Mouse (Mus musculus): ENCODE data around the gene Plekhb2. TPM values are rescaled to one million over a fixed set of nuclear protein-coding genes. Genes with fewer than 3 reads are reported as not detected.
A peak's percentile ranks its signal among the peaks of the same experiment; 100 is the strongest.

Plekhb2 gene
- polyA plus RNA-seq, 1 experiment from 2014 or later = 36.0 TPM

DNA sequence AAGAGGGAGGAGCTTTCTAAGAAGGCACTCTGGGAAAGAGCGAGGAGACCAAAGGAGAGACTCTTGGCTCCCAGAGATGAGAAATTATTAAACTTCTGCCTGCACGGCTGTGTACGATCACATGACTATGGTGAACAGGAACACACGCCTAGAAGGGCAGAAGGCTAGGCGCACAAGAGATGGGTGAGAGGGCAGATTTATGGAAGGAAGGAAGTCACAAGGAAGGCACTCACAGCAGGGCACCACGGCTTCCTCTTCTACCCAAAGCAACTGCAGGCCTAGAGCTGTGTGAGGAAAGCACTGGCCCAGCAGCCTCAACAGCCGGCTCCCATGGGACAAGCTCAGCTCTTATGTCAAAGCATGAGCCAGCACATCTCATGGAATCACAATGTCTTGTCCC is 21.9 kb upstream of the Plekhb2 start:
- no peak for ATAC-seq (ENCODE audit: low FRiP score, low TSS enrichment)
- peaks cover 57% of the 10 kb centered on the region for H3K36me3 ChIP-seq (ENCODE audit: control insufficient read depth, insufficient read depth, low read length)
- no peak overlapping the region for H3K4me3 ChIP-seq (ENCODE audit: low read length)

DNA sequence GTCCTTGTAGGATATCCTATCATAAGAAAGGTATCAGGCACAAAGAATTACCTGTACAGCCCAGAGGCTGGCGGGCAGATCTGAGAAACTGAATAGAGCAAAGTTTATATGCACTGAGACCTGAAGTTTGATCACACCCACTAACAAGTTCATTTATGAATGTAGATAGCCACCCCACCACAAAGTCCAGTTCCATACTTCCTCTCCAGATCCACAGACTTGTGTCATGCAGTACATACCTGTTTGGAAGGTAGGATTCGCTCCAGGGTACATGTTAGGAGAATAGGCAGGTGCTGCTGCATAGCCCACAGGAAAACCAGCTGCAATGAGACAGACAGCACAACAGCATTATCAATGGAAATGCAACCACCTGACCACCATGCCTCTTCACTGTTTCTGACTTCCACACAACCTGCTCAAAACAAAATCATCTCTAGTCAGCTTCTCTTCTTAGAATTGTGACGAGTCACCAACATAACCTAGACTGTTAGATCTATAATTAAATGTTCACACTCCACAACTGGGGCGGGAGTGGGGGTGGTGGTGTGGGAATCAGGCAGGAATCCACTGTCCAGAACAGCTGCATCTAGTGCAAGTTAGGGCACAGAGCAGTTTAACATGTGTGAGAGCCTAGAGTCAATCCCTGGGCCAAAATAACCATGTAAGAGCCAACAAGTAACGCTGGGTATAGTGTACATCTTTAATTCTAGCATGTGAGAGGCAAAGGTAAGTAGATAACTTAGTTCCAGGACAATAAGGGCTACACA is 21.1 kb upstream of the Plekhb2 start:
- Histone ChIP-seq H3K36me3 (ENCODE audit: control insufficient read depth, insufficient read depth, low read length) (peaks cover 58% of the 10 kb centered on the region), H3K27ac (ENCODE audit: low read depth, low read length) (no peak overlapping the region), H3K9ac (ENCODE audit: low read depth, low read length) (no peak overlapping the region), H3K9me3 (ENCODE audit: control insufficient read depth, low read length) (no peaks in the 10 kb centered on the region), H3K4me3 (ENCODE audit: low read length) (no peak overlapping the region), H3K4me2 (replicated peaks; ENCODE audit: low read depth, low read length) (no peak overlapping the region), H3K27me3 (ENCODE audit: control insufficient read depth, insufficient read depth, low read length) (no peaks in the 10 kb centered on the region), H3K4me1 (ENCODE audit: control insufficient read depth, insufficient read depth, low read length) (0 out of 2 replicates have a peak, but pooled peaks cover 8% of the 10 kb centered on the region)
- ATAC-seq (ENCODE audit: low FRiP score, low TSS enrichment) = no peak
- 90% methylated on average over 5 of the region's 5 CpGs for WGBS

More for the DNA sequence above, 21.9 kb upstream of the Plekhb2 start:
- H3K27ac ChIP-seq (ENCODE audit: low read depth, low read length) = no peak overlapping the region
- 86% methylated on average over 7 of the region's 7 CpGs for WGBS
- 0 out of 2 replicates have a peak, but pooled peaks cover 8% of the 10 kb centered on the region for H3K4me1 ChIP-seq (ENCODE audit: control insufficient read depth, insufficient read depth, low read length)
- no peaks in the 10 kb centered on the region for H3K9me3 ChIP-seq (ENCODE audit: control insufficient read depth, low read length)
- no peaks in the 10 kb centered on the region for H3K27me3 ChIP-seq (ENCODE audit: control insufficient read depth, insufficient read depth, low read length)
- no peak overlapping the region for H3K4me2 ChIP-seq (replicated peaks; ENCODE audit: low read depth, low read length)
- no peak overlapping the region for H3K9ac ChIP-seq (ENCODE audit: low read depth, low read length)

GRCm38 (mm10) chr1:34830934-34831333 is 18.8 kb upstream of the Plekhb2 start:
- WGBS = 65% methylated on average over 2 of the region's 2 CpGs
- Histone ChIP-seq H3K4me3 (ENCODE audit: low read length) (no peak overlapping the region), H3K4me2 (replicated peaks; ENCODE audit: low read depth, low read length) (no peak overlapping the region), H3K9me3 (ENCODE audit: control insufficient read depth, low read length) (no peaks in the 10 kb centered on the region), H3K36me3 (ENCODE audit: control insufficient read depth, insufficient read depth, low read length) (peaks cover 62% of the 10 kb centered on the region), H3K27ac (ENCODE audit: low read depth, low read length) (no peak overlapping the region), H3K4me1 (ENCODE audit: control insufficient read depth, insufficient read depth, low read length) (0 out of 2 replicates have a peak, but pooled peaks cover 8% of the 10 kb centered on the region), H3K27me3 (ENCODE audit: control insufficient read depth, insufficient read depth, low read length) (no peaks in the 10 kb centered on the region), H3K9ac (ENCODE audit: low read depth, low read length) (no peak overlapping the region)
- ATAC-seq (ENCODE audit: low FRiP score, low TSS enrichment) = no peak

DNA sequence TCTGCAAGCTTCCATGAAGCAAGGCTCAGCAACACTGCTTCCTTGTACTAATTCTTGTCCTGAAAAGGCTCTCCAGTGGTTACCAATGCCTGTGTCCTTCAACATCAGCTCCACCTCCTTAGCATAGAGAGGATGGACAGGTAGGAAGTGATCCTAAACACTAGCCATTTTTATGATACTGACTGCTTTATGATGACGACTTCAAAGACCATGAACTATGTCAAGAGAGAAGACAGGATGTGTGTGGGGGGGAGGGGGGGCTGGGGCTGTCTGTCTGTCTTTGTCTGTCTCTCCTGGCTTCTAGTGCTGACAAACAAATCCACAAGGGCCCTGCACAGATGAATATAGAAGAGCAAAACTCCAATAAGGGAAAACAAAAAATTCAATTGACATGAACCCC is 18.4 kb upstream of the Plekhb2 start:
- Histone ChIP-seq H3K4me2 (replicated peaks; ENCODE audit: low read depth, low read length) (no peak overlapping the region), H3K27ac (ENCODE audit: low read depth, low read length) (no peak overlapping the region), H3K4me1 (ENCODE audit: control insufficient read depth, insufficient read depth, low read length) (0 out of 2 replicates have a peak, but pooled peaks cover 8% of the 10 kb centered on the region), H3K4me3 (ENCODE audit: low read length) (no peak overlapping the region), H3K36me3 (ENCODE audit: control insufficient read depth, insufficient read depth, low read length) (peaks cover 62% of the 10 kb centered on the region), H3K9ac (ENCODE audit: low read depth, low read length) (no peak overlapping the region), H3K9me3 (ENCODE audit: control insufficient read depth, low read length) (no peaks in the 10 kb centered on the region), H3K27me3 (ENCODE audit: control insufficient read depth, insufficient read depth, low read length) (no peaks in the 10 kb centered on the region)
- no peak for ATAC-seq (ENCODE audit: low FRiP score, low TSS enrichment)
- whole genome bisulfite sequencing = 35% methylated on average over 1 of the region's 1 CpGs

DNA sequence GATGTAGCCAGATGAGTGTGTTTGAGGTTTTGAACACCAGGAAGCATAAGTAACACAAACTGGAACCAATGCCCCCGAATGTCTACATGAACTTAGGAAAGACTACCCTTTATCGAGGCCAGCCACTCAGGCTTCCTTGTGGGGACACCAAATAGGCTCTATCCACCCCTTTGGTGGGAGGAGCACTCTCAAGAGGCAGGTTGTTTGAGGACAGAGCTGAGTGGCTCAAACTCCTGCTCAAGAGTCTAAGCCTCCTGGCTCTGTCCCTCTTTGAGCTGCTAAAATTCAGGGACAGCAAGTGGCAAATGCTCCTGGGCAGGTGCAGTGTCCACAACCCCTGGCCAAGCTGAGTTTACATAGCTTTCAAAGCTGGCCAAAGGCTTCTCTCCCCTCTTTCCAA is 14.9 kb upstream of the Plekhb2 start:
- no peak for ATAC-seq (ENCODE audit: low FRiP score, low TSS enrichment)
- Histone ChIP-seq H3K27ac (ENCODE audit: low read depth, low read length) (no peak overlapping the region), H3K36me3 (ENCODE audit: control insufficient read depth, insufficient read depth, low read length) (peaks cover 39% of the 10 kb centered on the region), H3K4me3 (ENCODE audit: low read length) (no peak overlapping the region), H3K9me3 (ENCODE audit: control insufficient read depth, low read length) (no peaks in the 10 kb centered on the region), H3K27me3 (ENCODE audit: control insufficient read depth, insufficient read depth, low read length) (no peaks in the 10 kb centered on the region), H3K4me2 (replicated peaks; ENCODE audit: low read depth, low read length) (no peak overlapping the region), H3K9ac (ENCODE audit: low read depth, low read length) (no peak overlapping the region), H3K4me1 (ENCODE audit: control insufficient read depth, insufficient read depth, low read length) (peaks cover 15% of the 10 kb centered on the region; the same call in 1 of the 2 replicates)
- 87% methylated on average over 2 of the region's 2 CpGs for WGBS

DNA sequence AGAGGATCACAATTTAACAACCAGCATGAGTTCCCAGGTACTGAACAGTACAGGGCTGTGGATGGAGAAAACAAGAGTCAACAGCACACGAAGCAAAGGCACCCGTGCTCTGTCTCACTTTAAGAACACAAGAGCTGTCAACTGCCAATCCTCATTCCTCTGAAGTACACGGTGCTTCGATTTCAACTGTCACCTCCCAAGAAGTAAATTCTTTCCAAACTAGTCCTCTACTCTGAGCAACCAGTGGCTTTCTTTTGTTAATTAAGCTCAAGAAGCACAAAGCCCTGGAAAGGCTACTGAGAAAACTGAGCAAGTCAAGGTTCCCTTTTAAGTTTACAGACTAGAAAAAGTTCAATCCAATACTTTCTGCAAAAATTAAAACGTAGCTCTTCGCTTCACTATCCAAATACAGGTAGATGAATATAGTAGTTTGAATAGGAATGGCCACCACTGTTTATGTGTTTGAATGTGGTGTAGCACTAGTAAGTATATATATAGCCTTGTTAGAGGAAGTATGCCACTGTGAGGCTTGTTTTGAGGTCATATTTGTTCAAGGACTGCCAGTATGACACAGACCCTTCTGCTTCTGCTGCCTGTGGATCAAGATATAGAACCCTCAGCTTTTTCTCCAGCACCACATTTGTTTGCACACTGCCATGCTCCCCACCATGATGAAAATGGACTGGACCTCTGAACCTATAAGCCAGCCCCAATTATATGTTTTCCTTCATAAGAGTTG is 11.7 kb upstream of the Plekhb2 start:
- H3K36me3 ChIP-seq (ENCODE audit: control insufficient read depth, insufficient read depth, low read length) = peaks cover 32% of the 10 kb centered on the region
- peaks cover 14% of the 10 kb centered on the region for H3K4me1 ChIP-seq (ENCODE audit: control insufficient read depth, insufficient read depth, low read length)
- no peaks in the 10 kb centered on the region for H3K9me3 ChIP-seq (ENCODE audit: control insufficient read depth, low read length)
- H3K4me2 ChIP-seq (replicated peaks; ENCODE audit: low read depth, low read length) = no peak overlapping the region
- H3K27ac ChIP-seq (ENCODE audit: low read depth, low read length) = no peak overlapping the region
- H3K4me3 ChIP-seq (ENCODE audit: low read length) = no peak overlapping the region
- no peak for ATAC-seq (ENCODE audit: low FRiP score, low TSS enrichment)
- H3K27me3 ChIP-seq (ENCODE audit: control insufficient read depth, insufficient read depth, low read length) = no peaks in the 10 kb centered on the region
- WGBS = 73% methylated on average over 6 of the region's 6 CpGs
- H3K9ac ChIP-seq (ENCODE audit: low read depth, low read length) = no peak overlapping the region

- ATAC-seq (ENCODE audit: low FRiP score, low TSS enrichment) = no peak
- Histone ChIP-seq H3K27me3 (ENCODE audit: control insufficient read depth, insufficient read depth, low read length) (no peaks in the 10 kb centered on the region), H3K36me3 (ENCODE audit: control insufficient read depth, insufficient read depth, low read length) (peaks cover 22% of the 10 kb centered on the region), H3K9ac (ENCODE audit: low read depth, low read length) (no peak overlapping the region), H3K27ac (ENCODE audit: low read depth, low read length) (no peak overlapping the region), H3K4me3 (ENCODE audit: low read length) (no peak overlapping the region), H3K9me3 (ENCODE audit: control insufficient read depth, low read length) (no peaks in the 10 kb centered on the region), H3K4me2 (replicated peaks; ENCODE audit: low read depth, low read length) (no peak overlapping the region), H3K4me1 (ENCODE audit: control insufficient read depth, insufficient read depth, low read length) (peaks cover 14% of the 10 kb centered on the region)
- WGBS = 56% methylated on average over 12 of the region's 12 CpGs
These were observed 10.5 kb upstream of the Plekhb2 start for GRCm38 (mm10) chr1:34839241-34839640.

- Histone ChIP-seq H3K4me3 (ENCODE audit: low read length) (peak overlapping the region; percentile 82), H3K27me3 (ENCODE audit: control insufficient read depth, insufficient read depth, low read length) (no peaks in the 10 kb centered on the region), H3K4me2 (replicated peaks; ENCODE audit: low read depth, low read length) (peak overlapping the region; percentile 92), H3K9ac (ENCODE audit: low read depth, low read length) (peak overlapping the region; percentile 95), H3K27ac (ENCODE audit: low read depth, low read length) (peak overlapping the region; percentile 94), H3K4me1 (ENCODE audit: control insufficient read depth, insufficient read depth, low read length) (peaks cover 14% of the 10 kb centered on the region), H3K36me3 (ENCODE audit: control insufficient read depth, insufficient read depth, low read length) (no peaks in the 10 kb centered on the region), H3K9me3 (ENCODE audit: control insufficient read depth, low read length) (no peaks in the 10 kb centered on the region)
- peak; percentile 25; the same call in 1 of the 2 replicates for ATAC-seq (ENCODE audit: low FRiP score, low TSS enrichment)
- under 1% methylated on average over 12 of the region's 12 CpGs for WGBS
These were observed 7.9 kb upstream of the Plekhb2 start for GRCm38 (mm10) chr1:34841709-34842388.
